Mouse (Mus musculus) limb, embryonic 12.5 days (tissue): ENCODE data around the gene Shh. TPM values are rescaled to one million over a fixed set of nuclear protein-coding genes. Genes with fewer than 3 reads are reported as not detected.
A peak's percentile ranks its signal among the peaks of the same experiment; 100 is the strongest.

Experiments
- ATAC-seq: fragments of 200-750 bp; cut with Nextera tagmentation; 2 replicates; pipeline ENCODE4 v1.8.0; 2017; ENCODE audit warnings: low read depth, moderate TSS enrichment; ENCODE audit not compliant: insufficient number of reproducible peaks, insufficient read depth, low FRiP score, low TSS enrichment
- H3K27ac ChIP-seq: fragments of 300-500 bp; sonication (generic); 2 replicates; pipeline ENCODE4 v1.5.1; 2016; ENCODE audit warnings: mild to moderate bottlenecking, moderate library complexity
- H3K27me3 ChIP-seq: fragments of 300-500 bp; sonication (generic); 2 replicates; pipeline ENCODE4 v1.6.1; 2016; ENCODE audit warnings: mild to moderate bottlenecking, moderate library complexity
- H3K36me3 ChIP-seq: fragments of 300-500 bp; sonication (generic); 2 replicates; pipeline ENCODE4 v1.6.1; 2016; ENCODE audit warnings: mild to moderate bottlenecking, moderate library complexity
- H3K4me1 ChIP-seq: fragments of 300-500 bp; sonication (generic); replicated peaks from 2 replicates; pipeline ENCODE4 v1.6.1; 2016
- H3K4me2 ChIP-seq: fragments of 300-500 bp; sonication (generic); 2 replicates; pipeline ENCODE4 v1.6.1; 2016; ENCODE audit warnings: mild to moderate bottlenecking, moderate library complexity
- H3K4me3 ChIP-seq: fragments of 300-500 bp; sonication (generic); replicated peaks from 2 replicates; pipeline ENCODE4 v1.5.1; 2016; ENCODE audit warnings: mild to moderate bottlenecking
- H3K9ac ChIP-seq: fragments of 300-500 bp; sonication (generic); replicated peaks from 2 replicates; pipeline ENCODE4 v1.6.1; 2016; ENCODE audit warnings: mild to moderate bottlenecking, moderate library complexity
- H3K9me3 ChIP-seq: fragments of 300-500 bp; sonication (generic); 2 replicates; pipeline ENCODE4 v1.6.1; 2016; ENCODE audit warnings: mild to moderate bottlenecking, moderate library complexity
- WGBS: fragments of 180-500 bp; shearing (Covaris S2); methylation state at CpG from one replicate; pipeline ENCODE4 v1.1.7; 2016; 5-methylcytosine and 5-hydroxymethylcytosine counted together
- polyA plus RNA-seq: library from polyadenylated mRNA; unstranded; fragments of >200 nt; fragmentation: Nextera tagmentation; extraction: Ambion mirVana; gene quantifications from 2 replicates; pipeline ENCODE4 v1.2.1, GENCODE M21; 2016

Gene Shh
- polyA plus RNA-seq, 1 experiment from 2014 or later, result 0.08 TPM

DNA sequence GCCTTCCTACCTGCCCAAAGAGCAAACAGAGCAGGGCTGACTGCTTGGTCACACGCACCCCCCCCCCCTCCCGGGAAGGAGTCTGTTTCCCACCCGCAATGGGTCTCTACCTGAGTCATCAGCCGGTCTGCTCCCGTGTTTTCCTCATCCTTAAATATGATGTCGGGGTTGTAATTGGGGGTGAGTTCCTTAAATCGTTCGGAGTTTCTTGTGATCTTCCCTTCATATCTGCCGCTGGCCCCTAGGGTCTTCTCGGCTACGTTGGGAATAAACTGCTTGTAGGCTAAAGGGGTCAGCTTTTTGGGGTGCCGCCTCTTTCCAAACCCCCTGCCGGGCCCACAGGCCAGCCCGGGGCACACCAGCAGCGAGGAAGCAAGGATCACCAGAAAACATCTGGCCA is 705 bp downstream of the Shh start:
- no peaks in the 10 kb centered on the region for H3K36me3 ChIP-seq
- 1% methylated on average over 15 of the region's 15 CpGs for WGBS
- H3K27me3 ChIP-seq, result peaks cover 100% of the 10 kb centered on the region
- peak overlapping the region; percentile 58 for H3K4me2 ChIP-seq
- ATAC-seq, result no peak
- H3K27ac ChIP-seq, result no peak overlapping the region
- peak overlapping the region; percentile 36 for H3K4me3 ChIP-seq
- H3K9ac ChIP-seq, result 0 out of 2 replicates have a peak overlapping the region, but pooled peaks have one; percentile 23
- peaks cover 36% of the 10 kb centered on the region for H3K4me1 ChIP-seq
- no peaks in the 10 kb centered on the region for H3K9me3 ChIP-seq

DNA sequence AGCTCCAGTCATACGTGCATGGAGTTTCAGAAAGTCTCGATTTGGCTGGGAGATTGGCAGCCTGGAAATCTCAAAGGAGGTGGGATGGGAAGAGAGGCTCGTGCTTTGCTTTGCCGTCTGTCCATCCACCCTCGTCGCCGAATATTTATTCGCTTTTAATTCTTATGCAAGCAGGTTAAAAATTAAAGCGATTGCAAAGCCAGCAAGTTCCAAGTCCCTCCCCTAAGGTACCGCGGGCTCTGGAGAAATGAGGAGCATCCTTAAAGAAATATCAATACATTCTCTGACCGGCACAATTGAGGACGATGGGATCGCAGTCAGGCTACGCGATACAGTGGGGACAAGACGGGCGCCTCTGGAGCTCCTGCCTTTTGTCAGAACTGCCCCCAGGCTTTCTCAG is 1.5 kb downstream of the Shh start:
- peak overlapping the region; percentile 54 for H3K4me3 ChIP-seq
- no peak overlapping the region for H3K9ac ChIP-seq
- 1% methylated on average over 18 of the region's 18 CpGs for WGBS
- peaks cover 42% of the 10 kb centered on the region for H3K4me1 ChIP-seq
- H3K9me3 ChIP-seq, result no peaks in the 10 kb centered on the region
- peak overlapping the region; percentile 93 for H3K4me2 ChIP-seq
- H3K36me3 ChIP-seq, result no peaks in the 10 kb centered on the region
- ATAC-seq, result no peak
- peaks cover 100% of the 10 kb centered on the region for H3K27me3 ChIP-seq
- no peak overlapping the region for H3K27ac ChIP-seq

DNA sequence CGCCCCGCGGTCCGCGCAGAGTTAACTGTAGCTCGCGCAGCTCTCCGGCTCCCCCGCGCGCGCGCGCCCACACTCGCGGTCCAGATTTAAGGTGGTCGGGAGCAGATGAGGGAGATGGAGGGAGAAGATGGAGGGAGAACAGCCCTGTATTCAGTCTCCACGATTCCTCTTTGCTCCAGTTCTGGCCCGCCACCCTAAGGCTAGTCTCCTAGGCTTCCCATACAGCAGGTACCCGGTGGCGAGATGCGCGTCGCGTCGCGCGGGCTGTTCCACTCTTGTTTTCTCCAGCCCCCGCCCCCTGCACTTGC is 2.0 kb downstream of the Shh start:
- under 1% methylated on average over 29 of the region's 29 CpGs for WGBS
- Histone ChIP-seq H3K9me3 (no peaks in the 10 kb centered on the region), H3K36me3 (no peaks in the 10 kb centered on the region), H3K4me1 (peaks cover 47% of the 10 kb centered on the region), H3K9ac (0 out of 2 replicates have a peak overlapping the region, but pooled peaks have one; percentile 12), H3K4me2 (peak overlapping the region; percentile 93), H3K27ac (no peak overlapping the region), H3K4me3 (peak overlapping the region; percentile 54), H3K27me3 (peaks cover 100% of the 10 kb centered on the region)
- no peak for ATAC-seq

DNA sequence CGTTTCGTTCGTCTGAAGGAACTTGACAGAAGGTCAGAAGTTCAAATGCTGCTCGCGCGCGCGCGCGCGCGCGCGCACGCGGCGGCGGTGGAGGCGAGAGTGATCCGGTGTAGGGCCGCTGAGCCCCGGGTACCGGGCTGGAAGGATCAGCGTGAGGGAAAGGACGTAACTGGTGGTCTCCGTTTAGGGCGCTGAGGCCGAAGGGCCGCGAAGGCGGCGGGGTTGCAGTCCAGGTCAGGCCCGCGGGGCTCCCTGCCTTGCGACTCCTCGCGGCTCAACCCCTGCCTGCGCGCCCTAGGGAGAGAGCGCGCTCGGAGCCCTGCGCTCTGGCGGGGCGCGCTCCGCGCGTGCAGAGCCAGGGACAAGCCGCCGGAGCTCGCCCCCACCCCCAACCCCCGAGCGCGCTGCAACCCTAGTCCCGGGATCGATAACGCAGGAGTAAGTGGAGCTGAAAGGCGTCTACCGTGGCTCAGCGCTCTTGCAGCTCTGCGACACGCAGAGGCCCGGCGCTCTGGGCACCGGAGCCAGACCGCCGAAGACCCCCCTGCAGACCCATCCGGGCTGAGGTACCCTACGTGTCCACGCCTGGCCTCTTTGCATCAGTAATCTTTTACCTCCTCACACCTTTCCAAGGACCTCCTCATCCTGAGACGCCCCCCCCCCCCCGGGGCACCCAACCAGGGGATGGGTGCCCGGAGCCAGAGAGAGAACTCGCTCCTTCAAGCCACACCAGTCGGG is 2.5 kb downstream of the Shh start:
- WGBS, result under 1% methylated on average over 76 of the region's 76 CpGs
- no peak for ATAC-seq
- Histone ChIP-seq H3K27me3 (peaks cover 100% of the 10 kb centered on the region), H3K9me3 (no peaks in the 10 kb centered on the region), H3K4me2 (peak overlapping the region; percentile 93), H3K36me3 (no peaks in the 10 kb centered on the region), H3K9ac (0 out of 2 replicates have a peak overlapping the region, but pooled peaks have one; percentile 48), H3K4me3 (peak overlapping the region; percentile 54), H3K4me1 (peaks cover 52% of the 10 kb centered on the region), H3K27ac (no peak overlapping the region)

DNA sequence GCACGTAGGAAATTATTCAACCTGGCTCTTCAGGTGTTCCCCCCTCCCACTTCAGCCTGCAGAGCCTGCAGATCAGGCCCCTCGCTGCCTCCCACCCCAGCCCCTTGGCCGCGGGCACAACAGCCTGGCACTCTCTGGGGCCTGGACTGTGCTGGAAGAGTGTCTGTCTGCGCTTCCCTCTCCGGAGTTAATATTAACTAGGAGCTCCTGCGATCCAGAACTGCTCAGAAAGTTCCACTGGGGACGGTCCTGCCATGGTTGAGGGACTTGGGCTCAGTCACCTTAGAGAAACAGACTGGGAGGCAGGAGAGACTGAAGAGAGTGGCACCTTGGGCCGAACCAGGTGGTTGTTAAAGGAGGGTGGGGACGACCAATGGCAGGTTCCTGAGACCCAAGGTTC is 3.4 kb downstream of the Shh start:
- Histone ChIP-seq H3K36me3 (no peaks in the 10 kb centered on the region), H3K4me3 (peak overlapping the region; percentile 54; the same call in 1 of the 2 replicates), H3K9me3 (no peaks in the 10 kb centered on the region), H3K9ac (no peak overlapping the region), H3K4me2 (peak overlapping the region; percentile 93; the same call in 1 of the 2 replicates), H3K27ac (no peak overlapping the region), H3K27me3 (peaks cover 100% of the 10 kb centered on the region), H3K4me1 (peaks cover 61% of the 10 kb centered on the region)
- 2% methylated on average over 10 of the region's 10 CpGs for WGBS
- no peak for ATAC-seq

DNA sequence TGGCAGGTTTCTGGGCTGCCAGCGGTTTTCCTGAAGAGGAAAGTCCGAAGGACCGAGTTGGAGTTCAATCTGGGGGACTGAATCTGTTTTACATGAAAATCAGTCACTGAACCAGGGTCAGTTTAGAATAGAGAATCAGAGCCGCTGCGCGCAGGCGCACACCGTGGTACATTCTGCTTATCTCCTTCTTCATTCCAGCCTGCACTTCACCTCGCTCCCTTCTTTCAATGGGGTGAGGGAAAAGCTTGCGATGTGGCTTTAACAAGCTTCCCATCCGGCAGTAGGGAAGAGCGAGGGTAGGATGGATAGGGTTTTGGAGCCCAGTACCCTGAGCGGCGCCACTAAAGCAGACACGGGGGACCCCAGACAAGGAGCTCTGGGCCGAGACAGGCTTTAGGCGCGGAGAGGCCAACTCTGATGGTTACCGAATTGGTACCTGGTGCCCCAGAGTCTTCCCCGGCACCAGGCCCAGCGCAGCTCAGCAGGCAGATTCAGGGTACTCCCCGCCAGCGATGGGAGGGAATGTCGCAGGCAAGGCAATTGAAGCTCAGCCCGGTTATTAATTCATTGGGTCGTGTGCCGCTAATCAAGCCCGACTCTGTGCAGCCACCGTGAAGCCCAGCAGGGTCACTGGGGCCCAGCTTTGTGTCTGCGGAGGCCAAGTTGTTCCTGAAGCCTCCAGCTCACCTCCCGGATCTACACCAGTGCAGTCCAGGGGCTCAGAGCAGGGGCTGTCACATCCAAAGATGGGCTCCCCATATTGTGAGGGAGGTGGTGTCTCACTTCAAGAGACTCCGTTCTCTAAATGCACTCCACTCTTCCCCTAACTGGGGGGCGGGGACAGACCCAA is 4.1 kb downstream of the Shh start:
- no peak overlapping the region for H3K27ac ChIP-seq
- no peak overlapping the region for H3K9ac ChIP-seq
- WGBS, result 2% methylated on average over 33 of the region's 33 CpGs
- no peak for ATAC-seq
- H3K4me3 ChIP-seq, result no peak overlapping the region
- no peaks in the 10 kb centered on the region for H3K36me3 ChIP-seq
- H3K4me1 ChIP-seq, result peaks cover 68% of the 10 kb centered on the region
- H3K27me3 ChIP-seq, result peaks cover 100% of the 10 kb centered on the region
- H3K9me3 ChIP-seq, result no peaks in the 10 kb centered on the region
- peak overlapping the region; percentile 23; the same call in 1 of the 2 replicates for H3K4me2 ChIP-seq

DNA sequence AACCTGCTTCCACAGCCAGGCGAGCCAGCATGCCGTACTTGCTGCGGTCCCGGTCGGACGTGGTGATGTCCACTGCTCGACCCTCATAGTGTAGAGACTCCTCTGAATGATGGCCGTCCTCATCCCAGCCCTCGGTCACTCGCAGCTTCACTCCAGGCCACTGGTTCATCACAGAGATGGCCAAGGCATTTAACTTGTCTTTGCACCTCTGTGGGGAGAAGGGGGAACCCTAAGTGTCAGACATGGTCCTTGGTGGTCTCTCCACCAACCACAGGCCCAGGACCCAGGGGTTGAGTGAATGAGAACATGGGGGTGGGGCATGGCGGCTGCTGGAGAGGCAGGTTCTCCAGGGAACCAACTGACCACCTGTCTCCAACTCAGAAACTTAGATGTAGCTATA is 5.7 kb downstream of the Shh start:
- 10% methylated on average over 11 of the region's 11 CpGs for WGBS
- no peak for ATAC-seq
- Histone ChIP-seq H3K36me3 (no peaks in the 10 kb centered on the region), H3K4me2 (no peak overlapping the region), H3K27me3 (peaks cover 97% of the 10 kb centered on the region), H3K9ac (no peak overlapping the region), H3K27ac (no peak overlapping the region), H3K4me3 (no peak overlapping the region), H3K4me1 (peaks cover 67% of the 10 kb centered on the region), H3K9me3 (no peaks in the 10 kb centered on the region)

DNA sequence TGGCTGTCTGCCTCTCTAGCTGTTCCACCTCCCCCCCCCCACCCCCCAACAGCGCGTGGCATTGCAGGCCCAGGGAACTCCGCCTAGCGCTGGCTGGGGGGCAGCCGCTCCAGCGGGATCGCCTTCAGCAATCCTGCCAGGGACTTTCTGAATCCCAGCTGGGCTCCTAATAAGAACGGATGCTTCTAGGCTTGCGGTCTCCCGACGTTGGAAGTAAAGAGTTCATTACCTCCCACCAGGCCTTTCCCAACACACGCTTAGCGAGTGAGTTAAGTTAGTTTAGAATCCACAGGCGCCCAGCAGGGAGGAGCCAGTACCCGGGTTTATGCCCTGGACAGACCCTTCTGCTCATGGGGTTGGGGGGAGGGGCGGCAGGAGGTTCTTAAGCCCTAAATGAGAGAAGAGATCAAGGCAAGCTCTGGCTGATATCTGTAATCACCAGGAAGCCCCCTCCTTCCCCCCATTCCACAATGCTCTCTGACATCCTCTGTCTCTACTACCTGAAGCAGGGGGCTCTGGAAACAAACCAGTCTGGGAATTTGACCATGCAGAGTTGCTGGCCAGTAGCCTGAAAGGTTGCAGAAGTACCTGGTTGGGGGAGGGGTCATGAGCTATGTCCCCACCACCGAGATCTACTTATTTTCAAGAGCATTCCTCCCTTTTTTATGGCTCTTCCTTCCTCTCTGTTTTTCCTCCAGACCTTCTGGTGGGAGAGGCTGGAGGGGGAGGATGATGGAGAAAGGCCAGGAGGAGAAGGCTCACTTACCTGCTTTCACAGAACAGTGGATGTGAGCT is 6.3 kb downstream of the Shh start:
- 0% methylated on average over 17 of the region's 17 CpGs for WGBS
- no peaks in the 10 kb centered on the region for H3K9me3 ChIP-seq
- H3K9ac ChIP-seq, result no peak overlapping the region
- peak overlapping the region; percentile 9; the same call in 1 of the 2 replicates for H3K4me3 ChIP-seq
- H3K27me3 ChIP-seq, result peaks cover 97% of the 10 kb centered on the region
- no peak for ATAC-seq
- no peak overlapping the region for H3K27ac ChIP-seq
- H3K4me1 ChIP-seq, result peaks cover 63% of the 10 kb centered on the region
- H3K4me2 ChIP-seq, result peak overlapping the region; percentile 70; the same call in 1 of the 2 replicates
- H3K36me3 ChIP-seq, result no peaks in the 10 kb centered on the region

DNA sequence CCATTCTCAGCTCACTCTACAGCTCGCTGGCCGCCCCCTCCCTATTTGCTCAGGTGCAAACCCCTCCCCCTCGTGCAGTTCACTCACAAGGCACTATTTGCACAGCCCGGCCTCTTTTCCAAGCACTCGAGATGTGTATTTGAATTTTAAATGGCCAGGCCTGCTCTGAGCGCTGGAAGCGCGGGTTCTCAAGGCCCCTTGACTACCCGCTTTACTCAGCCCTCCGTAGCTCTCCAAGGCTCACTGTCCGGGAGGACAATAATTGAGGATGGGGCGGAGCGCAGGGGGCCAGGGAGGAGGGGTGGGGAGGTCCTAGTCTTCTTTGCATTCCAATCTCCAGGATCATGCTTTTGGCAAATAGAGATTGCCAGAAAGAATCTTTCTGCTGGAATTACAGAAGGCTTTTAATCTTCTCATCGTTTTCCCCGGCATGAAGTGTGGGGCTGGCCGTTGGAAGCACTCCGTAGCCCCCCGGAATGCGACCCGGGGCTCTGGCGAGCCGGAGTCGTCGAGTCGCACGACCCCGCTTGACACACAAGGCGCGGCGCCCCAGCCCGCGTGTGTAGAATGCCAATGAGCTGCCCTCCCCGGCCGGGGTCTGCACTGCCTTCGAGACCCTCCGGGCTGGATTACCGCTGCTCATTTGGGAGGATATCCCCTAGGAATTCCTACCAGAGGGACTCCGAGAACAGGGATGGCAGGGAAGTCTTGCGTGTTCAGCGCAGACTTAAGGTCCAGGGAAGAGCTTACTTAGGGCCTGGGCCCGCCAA is 7.4 kb downstream of the Shh start:
- H3K4me1 ChIP-seq, result peaks cover 53% of the 10 kb centered on the region
- H3K9me3 ChIP-seq, result no peaks in the 10 kb centered on the region
- H3K27ac ChIP-seq, result no peak overlapping the region
- peaks cover 92% of the 10 kb centered on the region for H3K27me3 ChIP-seq
- peak overlapping the region; percentile 9 for H3K4me3 ChIP-seq
- H3K36me3 ChIP-seq, result no peaks in the 10 kb centered on the region
- H3K4me2 ChIP-seq, result peak overlapping the region; percentile 70; the same call in 1 of the 2 replicates
- no peak for ATAC-seq
- H3K9ac ChIP-seq, result no peak overlapping the region
- 1% methylated on average over 41 of the region's 41 CpGs for WGBS

DNA sequence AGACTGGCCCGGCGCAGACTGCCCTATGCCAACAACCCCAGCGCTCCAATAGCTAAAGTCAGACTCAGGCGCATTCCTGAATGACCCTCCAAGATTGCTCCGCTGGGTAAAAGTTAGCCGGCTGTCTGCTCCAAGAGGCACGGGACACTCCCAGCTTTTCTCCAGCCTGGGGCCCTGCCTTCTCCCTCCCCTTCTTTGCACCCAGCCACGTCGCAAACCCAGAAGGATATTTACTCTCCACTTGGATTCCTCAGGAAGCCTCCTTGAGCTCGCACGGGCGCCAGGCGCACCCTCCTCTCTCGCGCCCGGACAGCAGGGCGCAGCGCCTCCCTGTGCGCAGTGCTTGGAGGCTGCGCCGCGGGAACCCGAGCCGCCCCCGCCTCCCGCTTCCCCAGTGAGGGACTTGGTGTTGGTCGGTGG is 8.2 kb downstream of the Shh start:
- Histone ChIP-seq H3K9ac (no peak overlapping the region), H3K4me2 (peak overlapping the region; percentile 70), H3K27ac (no peak overlapping the region), H3K9me3 (no peaks in the 10 kb centered on the region), H3K36me3 (no peaks in the 10 kb centered on the region), H3K27me3 (peaks cover 90% of the 10 kb centered on the region), H3K4me1 (peaks cover 45% of the 10 kb centered on the region), H3K4me3 (peak overlapping the region; percentile 45)
- WGBS, result under 1% methylated on average over 27 of the region's 27 CpGs
- ATAC-seq, result no peak
